Mouse (Mus musculus) cerebellum, adult 9-11 months (tissue): Measurements from ENCODE around the gene Ccdc88b.

ENCODE experiments used
- DNase-seq: peaks from one replicate; pipeline ENCODE4 v3.0.0; 2022

Ccdc88b gene

GRCm38 (mm10) chr19:6826601-6827000 is 31.4 kb downstream of the Ccdc88b start:
- no peak for DNase-seq

- DNase-seq = no peak
Measured at GRCm38 (mm10) chr19:6825384-6825783, 32.6 kb downstream of the Ccdc88b start.

- no peak for DNase-seq
Measured at GRCm38 (mm10) chr19:6820538-6821195, 37.3 kb downstream of the Ccdc88b start.

- DNase-seq = no peak
Measured at GRCm38 (mm10) chr19:6819143-6819827, 38.7 kb downstream of the Ccdc88b start.

GRCm38 (mm10) chr19:6814958-6815357 is 43.1 kb downstream of the Ccdc88b start:
- DNase-seq = no peak

- no peak for DNase-seq
Measured at GRCm38 (mm10) chr19:6814366-6814765, 43.6 kb downstream of the Ccdc88b start.
